Mouse (Mus musculus) liver, embryonic 14.5 days (tissue): ENCODE data around the gene Parp16.

ENCODE experiments used
- CTCF ChIP-seq: IDR thresholded peaks from 2 replicates; pipeline ENCODE4 v1.5.1; 2016; ENCODE audit warnings: antibody characterized with exemption, low read depth, control low read depth
- EP300 ChIP-seq: IDR thresholded peaks from 2 replicates; pipeline ENCODE4 v1.6.1; 2016; ENCODE audit warnings: antibody characterized with exemption, low read depth

GRCm38 (mm10) chr9:65162711-65163639, 32.2 kb upstream of the Parp16 start:
- TF ChIP-seq CTCF (no peak), EP300 (no peak)
